Mouse (Mus musculus) fat pad, adult 2 months (tissue): ENCODE data around the gene Defa34.
"Not testable (repeated sequence)": the region's sequence is repeated elsewhere in the genome, so short reads cannot be mapped to it uniquely, and the experiment has no call there.

Source experiments
- DNase-seq: peaks from one replicate; pipeline ENCODE4 v3.0.0-alpha.2; 2011; ENCODE audit warnings: low read depth, low spot score; ENCODE audit errors: extremely low read depth

Gene Defa34

DNA sequence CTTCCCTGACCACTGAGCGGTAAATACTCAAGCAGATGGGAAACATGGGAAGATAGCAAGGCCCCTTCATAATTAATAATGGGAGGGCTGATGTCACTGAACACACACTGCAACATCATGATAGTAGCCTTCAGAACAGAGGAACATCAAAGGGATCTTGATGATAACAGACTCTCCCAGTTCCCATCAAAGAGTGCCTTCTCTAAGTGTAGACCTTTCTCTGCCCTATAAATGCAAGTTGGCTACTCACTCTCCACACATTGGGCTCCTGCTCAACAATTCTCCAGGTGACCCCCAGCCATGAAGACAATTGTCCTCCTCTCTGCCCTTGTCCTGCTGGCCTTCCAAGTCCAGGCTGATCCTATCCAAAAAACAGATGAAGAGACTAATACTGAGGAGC lies at the start of gene Defa34:
TSS of gene Defa34 (plus strand) at position 301 of the 400 bp plus-strand sequence.
- DNase-seq: not testable (repeated sequence)

DNA sequence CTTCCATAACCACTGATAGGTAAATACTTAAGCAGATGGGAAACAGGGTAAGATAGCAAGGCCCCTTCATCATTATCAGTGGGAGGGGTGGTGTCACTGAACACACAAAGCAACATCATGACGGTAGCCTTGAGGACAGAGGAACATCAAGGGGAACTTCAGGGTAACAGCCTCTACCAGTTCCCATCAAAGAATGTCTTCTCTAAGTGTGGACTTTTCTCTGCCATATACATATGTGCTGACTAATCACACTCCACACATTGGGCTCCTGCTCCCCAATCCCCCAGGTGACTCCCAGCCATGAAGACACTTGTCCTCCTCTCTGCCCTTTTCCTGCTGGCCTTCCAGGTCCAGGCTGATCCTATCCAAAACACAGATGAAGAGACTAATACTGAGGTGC lies 47.7 kb upstream of the Defa34 start, which contains the start of gene Defa26:
TSS of gene Defa26 (plus strand) at position 301 of the 400 bp plus-strand sequence.
- not testable (repeated sequence) for DNase-seq

DNA sequence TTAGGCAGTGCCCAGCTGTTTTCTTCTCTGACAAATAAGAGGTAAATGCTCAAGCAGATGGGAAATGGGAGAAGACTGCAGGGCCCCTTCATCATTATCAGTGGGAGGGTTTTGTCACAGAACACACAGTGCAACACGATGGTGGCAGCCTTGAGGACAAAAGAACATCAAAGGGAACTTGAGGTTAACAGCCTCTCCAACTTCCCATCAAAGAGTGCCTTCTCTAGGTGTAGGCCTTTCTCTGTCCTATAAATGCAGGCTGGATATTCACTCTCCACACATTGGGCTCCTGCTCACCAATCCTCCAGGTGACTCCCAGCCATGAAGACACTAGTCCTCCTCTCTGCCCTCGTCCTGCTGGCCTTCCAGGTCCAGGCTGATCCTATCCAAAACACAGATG lies 10.1 kb upstream of the Defa34 start, which contains the start of gene Defa17:
TSS of gene Defa17 (plus strand) at position 301 of the 400 bp plus-strand sequence.
- DNase-seq: not testable (repeated sequence)

DNA sequence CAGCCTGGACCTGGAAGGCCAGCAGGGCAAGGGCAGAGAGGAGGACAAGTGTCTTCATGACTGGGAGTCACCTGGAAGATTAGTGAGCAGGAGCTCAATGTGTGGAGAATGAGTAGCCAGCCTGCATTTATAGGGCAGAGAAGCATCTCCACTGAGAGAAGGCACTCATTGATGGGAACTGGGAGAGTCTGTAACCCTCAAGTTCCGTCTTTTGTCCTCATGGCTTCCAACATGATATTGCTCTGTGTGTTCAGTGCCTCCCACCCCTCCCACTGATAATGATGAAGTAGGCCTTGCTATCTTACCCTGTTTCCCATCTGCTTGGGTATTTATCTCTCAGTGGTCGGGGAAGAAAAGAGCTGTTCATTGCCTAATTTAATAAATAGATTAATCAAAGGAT lies 37.9 kb downstream of the Defa34 start, which contains the start of gene AY761184:
TSS of gene AY761184 (minus strand) at position 101 of the 400 bp plus-strand sequence.
- not testable (repeated sequence) for DNase-seq
